Mouse (Mus musculus) heart, postnatal 0 days (tissue): ENCODE measurements at regions not wholly inside any gene's neighbourhood (a gene's known extent, or its start where the extent isn't known, plus 50 kb on each side); places are given as distances from the start of the nearest gene placed in this dataset.

Source experiments
- CTCF ChIP-seq: IDR thresholded peaks from 2 replicates; pipeline ENCODE4 v1.5.1; 2016; ENCODE audit warnings: antibody characterized with exemption, control low read depth, low read depth
- EP300 ChIP-seq: IDR thresholded peaks from 2 replicates; pipeline ENCODE4 v1.6.1; 2016; ENCODE audit warnings: antibody characterized with exemption, low read depth

- TF ChIP-seq CTCF (no peak), EP300 (no peak)
Observed at GRCm38 (mm10) chr4:105996060-105996459, 206.4 kb downstream of the Gm12728 start.
